Mouse (Mus musculus) bone marrow, adult 2 months (tissue): ENCODE data around the gene Apoc1. TPM values are rescaled to one million over a fixed set of nuclear protein-coding genes. Genes with fewer than 3 reads are reported as not detected.

Source experiments
- H3K27ac ChIP-seq: fragments of 200-500 bp; 2 replicates; pipeline ENCODE4 v1.5.1; 2012; ENCODE audit warnings: low read depth, mild to moderate bottlenecking, control low read depth, inconsistent platforms, low read length; ENCODE audit not compliant: control insufficient read depth, poor library complexity, insufficient read depth
- H3K4me1 ChIP-seq: fragments of 200-500 bp; 2 replicates; pipeline ENCODE4 v1.6.1; 2011; ENCODE audit warnings: low read length; ENCODE audit not compliant: control insufficient read depth, insufficient read depth
- H3K4me3 ChIP-seq: fragments of 200-500 bp; replicated peaks from 2 replicates; pipeline ENCODE3; 2011; ENCODE audit warnings: mild to moderate bottlenecking, low read depth, low read length, control low read depth; ENCODE audit not compliant: control insufficient read depth
- CTCF ChIP-seq: fragments of 200-500 bp; IDR thresholded peaks from 2 replicates; pipeline ENCODE4 v1.5.1; 2011; ENCODE audit warnings: low read length, control low read depth; ENCODE audit not compliant: control insufficient read depth, insufficient read depth
- POLR2A ChIP-seq: fragments of 200-500 bp; IDR thresholded peaks from 2 replicates; pipeline ENCODE4 v1.6.1; 2011; ENCODE audit warnings: low read depth, mild to moderate bottlenecking, control low read depth, low read length, borderline replicate concordance; ENCODE audit not compliant: control insufficient read depth
- WGBS: fragments of 180-500 bp; shearing (Covaris S2); methylation state at CpG from one replicate; pipeline ENCODE4 v1.1.7; 2018; 5-methylcytosine and 5-hydroxymethylcytosine counted together
- polyA plus RNA-seq: library from polyadenylated mRNA; stranded (reverse); fragments of >200 nt; gene quantifications from 2 replicates; pipeline ENCODE4 v1.2.4, GENCODE M21; 2011; ENCODE audit warnings: low replicate concordance; ENCODE audit not compliant: missing spikeins, insufficient read depth, insufficient read length

Gene Apoc1
- polyA plus RNA-seq, 1 experiment = 137 TPM

DNA sequence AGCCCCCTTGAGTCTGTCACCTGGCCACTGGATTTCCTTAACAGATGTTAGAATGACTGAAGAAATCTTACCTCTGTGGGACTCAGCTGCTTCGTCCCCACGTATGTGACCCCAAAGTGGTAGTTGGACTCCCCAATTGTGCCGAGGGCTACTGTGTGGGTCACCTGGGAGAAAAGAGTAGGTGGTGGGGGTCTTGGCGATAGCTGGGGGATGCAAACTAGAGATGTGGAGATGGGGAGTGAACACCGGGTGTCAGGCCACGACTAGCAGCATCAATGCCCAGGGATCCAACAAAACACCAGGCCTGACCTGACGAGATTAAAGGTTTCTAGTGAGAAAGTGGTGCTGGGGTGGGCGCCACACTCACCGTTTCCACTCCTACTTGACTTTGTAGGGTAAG is 21.1 kb upstream of the Apoc1 start:
- 80% methylated on average over 9 of the region's 9 CpGs for WGBS
- peaks cover 6% of the 10 kb centered on the region for H3K4me1 ChIP-seq
- no peak overlapping the region for H3K27ac ChIP-seq
- H3K4me3 ChIP-seq = no peak overlapping the region
- no peak for TF ChIP-seq POLR2A
- no peak for TF ChIP-seq CTCF

GRCm38 (mm10) chr7:19713196-19713595 is 20.7 kb upstream of the Apoc1 start:
- Histone ChIP-seq H3K4me3 (no peak overlapping the region), H3K4me1 (peaks cover 6% of the 10 kb centered on the region), H3K27ac (no peak overlapping the region)
- WGBS = 39% methylated on average over 4 of the region's 4 CpGs
- TF ChIP-seq POLR2A (no peak), CTCF (peak; percentile 49)

DNA sequence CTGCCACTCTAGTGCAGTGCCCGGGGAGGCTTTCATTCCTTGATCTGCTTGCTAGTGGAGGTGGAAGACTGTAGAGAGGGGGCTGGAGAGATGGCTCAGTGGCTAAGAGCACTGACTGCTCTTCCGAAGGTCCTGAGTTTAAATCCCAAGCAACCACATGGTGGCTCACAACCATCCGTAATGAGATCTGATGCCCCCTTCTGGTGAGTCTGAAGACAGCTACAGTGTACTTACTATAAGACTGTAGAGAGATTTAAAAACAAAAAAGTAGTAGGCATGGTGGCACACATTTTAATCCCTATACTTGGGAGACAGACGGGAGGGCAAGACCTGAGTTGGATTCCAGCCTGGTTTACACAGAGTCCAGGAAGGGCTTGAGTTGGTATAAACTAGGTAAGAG is 20.0 kb upstream of the Apoc1 start:
- Histone ChIP-seq H3K4me1 (peaks cover 6% of the 10 kb centered on the region), H3K4me3 (no peak overlapping the region), H3K27ac (no peak overlapping the region)
- no peak for TF ChIP-seq CTCF
- no peak for TF ChIP-seq POLR2A
- WGBS = 64% methylated on average over 4 of the region's 4 CpGs

DNA sequence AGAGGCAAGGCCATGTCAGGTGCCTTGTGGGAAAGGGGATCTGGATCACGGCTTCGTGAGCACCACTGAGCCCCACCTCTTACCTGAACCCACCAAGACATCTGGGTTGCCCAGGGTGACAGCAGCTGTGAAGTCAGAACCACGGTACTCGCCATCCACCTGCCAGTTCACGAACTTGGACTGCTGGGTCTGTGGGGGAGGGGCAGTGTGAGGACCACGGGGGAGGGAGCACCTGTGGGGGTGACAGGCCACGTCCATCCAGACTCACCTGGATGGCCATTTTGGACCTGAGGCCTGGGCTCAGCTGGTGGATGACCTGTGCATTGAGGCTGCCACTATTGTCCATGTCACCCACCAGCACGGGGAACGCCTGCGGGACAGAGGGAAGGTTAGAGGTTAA is 18.2 kb upstream of the Apoc1 start:
- H3K27ac ChIP-seq = no peak overlapping the region
- TF ChIP-seq POLR2A (no peak; the same call in 1 of the 2 replicates), CTCF (no peak)
- H3K4me1 ChIP-seq = peaks cover 6% of the 10 kb centered on the region
- 88% methylated on average over 10 of the region's 10 CpGs for WGBS
- H3K4me3 ChIP-seq = no peak overlapping the region

DNA sequence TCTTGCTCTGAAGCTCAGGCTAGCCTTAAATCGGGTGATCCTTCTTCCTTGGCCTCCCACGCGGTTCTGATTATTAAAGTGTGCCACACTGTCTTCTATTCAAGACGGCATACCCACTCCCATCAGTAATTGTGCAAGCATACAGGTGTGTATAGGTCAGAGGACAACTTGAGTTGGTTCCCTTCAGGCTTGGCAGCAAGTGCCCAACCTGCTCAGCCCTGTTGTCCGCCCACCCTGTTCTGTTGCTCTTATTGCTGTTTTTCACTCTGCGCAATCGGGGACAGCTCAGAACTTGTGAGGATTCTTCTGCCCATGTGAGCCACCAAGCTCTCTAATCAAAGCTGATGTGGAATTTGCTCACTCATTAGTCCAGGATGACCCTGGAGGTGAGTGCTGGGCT is 12.8 kb upstream of the Apoc1 start:
- WGBS = 89% methylated on average over 7 of the region's 7 CpGs
- TF ChIP-seq POLR2A = no peak
- TF ChIP-seq CTCF = no peak
- peaks cover 9% of the 10 kb centered on the region for H3K4me1 ChIP-seq
- H3K4me3 ChIP-seq = no peak overlapping the region
- no peak overlapping the region for H3K27ac ChIP-seq

DNA sequence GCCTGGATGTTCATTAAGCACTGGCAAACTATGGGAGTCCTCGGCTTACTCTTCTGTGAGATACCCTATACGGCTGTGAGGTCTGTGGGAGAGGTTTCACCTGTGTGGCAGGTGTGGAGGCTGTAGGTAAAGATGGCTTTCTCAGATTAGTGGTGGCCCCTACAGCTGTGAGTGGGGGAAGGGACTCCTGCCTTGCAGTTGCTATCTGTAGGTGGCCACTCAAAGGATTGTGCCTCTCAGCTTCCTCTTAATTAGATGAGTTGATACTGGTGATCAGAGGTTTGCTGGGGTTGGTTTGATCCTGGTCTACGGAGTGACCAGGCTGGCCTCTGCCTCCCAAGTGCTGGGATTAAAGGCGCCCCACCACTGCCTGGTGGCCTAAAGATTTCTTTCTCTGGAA is 12.0 kb upstream of the Apoc1 start:
- WGBS = 88% methylated on average over 4 of the region's 4 CpGs

GRCm38 (mm10) chr7:19702859-19703555 is 10.5 kb upstream of the Apoc1 start:
- Histone ChIP-seq H3K4me1 (peaks cover 7% of the 10 kb centered on the region), H3K27ac (no peak overlapping the region), H3K4me3 (no peak overlapping the region)
- 93% methylated on average over 16 of the region's 16 CpGs for WGBS
- TF ChIP-seq POLR2A = no peak
- TF ChIP-seq CTCF = no peak

More for the DNA sequence above, 12.0 kb upstream of the Apoc1 start:
- no peak overlapping the region for H3K4me3 ChIP-seq
- TF ChIP-seq POLR2A (no peak), CTCF (no peak)
- H3K4me1 ChIP-seq = peaks cover 8% of the 10 kb centered on the region
- H3K27ac ChIP-seq = no peak overlapping the region

GRCm38 (mm10) chr7:19701069-19701761 is 8.8 kb upstream of the Apoc1 start:
- Histone ChIP-seq H3K27ac (peak overlapping the region; percentile 43), H3K4me1 (peaks cover 7% of the 10 kb centered on the region), H3K4me3 (no peak overlapping the region)
- 34% methylated on average over 22 of the region's 22 CpGs for WGBS
- TF ChIP-seq POLR2A (no peak), CTCF (peak; percentile 62)
